Mouse (Mus musculus) megakaryocyte, adult 5-6 weeks (primary cell): ENCODE results near the gene Hdhd5. TPM values are rescaled to one million over a fixed set of nuclear protein-coding genes. Genes with fewer than 3 reads are reported as not detected.
A peak's percentile ranks its signal among the peaks of the same experiment; 100 is the strongest.

Source experiments
- ATAC-seq: 2 replicates; pipeline ENCODE4 v1.8.0; 2016; ENCODE audit warnings: mild to moderate bottlenecking, inconsistent platforms; ENCODE audit not compliant: poor library complexity, severe bottlenecking
- total RNA-seq, 2 experiments: library from RNA; stranded (forward) in 1 of 2; stranded (reverse) in 1 of 2; fragments of 153-499, 151-499 nt in 1 of 2; fragments of 221-1000, 200-1000 nt in 1 of 2; gene quantifications; 2 replicates each; pipeline versions ENCODE4 v1.2.3 to v1.2.4; 2015 to 2017

The Hdhd5 gene
- total RNA-seq, 2 experiments from 2014 or later, result 6.6 to 9.4 TPM

- no peak for ATAC-seq
Observed at GRCm38 (mm10) chr6:120536337-120536736, 5.2 kb upstream of the Hdhd5 start.

GRCm38 (mm10) chr6:120532594-120532993 lies 1.5 kb upstream of the Hdhd5 start:
- no peak for ATAC-seq

GRCm38 (mm10) chr6:120529123-120529522 lies 2.0 kb downstream of the Hdhd5 start:
- ATAC-seq, result no peak

GRCm38 (mm10) chr6:120524796-120525195 lies 6.3 kb downstream of the Hdhd5 start:
- ATAC-seq, result no peak

- no peak for ATAC-seq
Observed at GRCm38 (mm10) chr6:120519647-120520046, 11.5 kb downstream of the Hdhd5 start.

GRCm38 (mm10) chr6:120517311-120517710 lies 13.8 kb downstream of the Hdhd5 start:
- no peak for ATAC-seq

GRCm38 (mm10) chr6:120516879-120517278 lies 14.2 kb downstream of the Hdhd5 start:
- no peak for ATAC-seq

- peak; percentile 40; the same call in 1 of the 2 replicates for ATAC-seq
Observed at GRCm38 (mm10) chr6:120516422-120516821, 14.7 kb downstream of the Hdhd5 start.

- ATAC-seq, result no peak
Observed at GRCm38 (mm10) chr6:120511212-120511611, 19.9 kb downstream of the Hdhd5 start.

GRCm38 (mm10) chr6:120510425-120510824 lies 20.7 kb downstream of the Hdhd5 start:
- ATAC-seq, result no peak

- no peak for ATAC-seq
Observed at GRCm38 (mm10) chr6:120509975-120510374, 21.1 kb downstream of the Hdhd5 start.

GRCm38 (mm10) chr6:120508645-120509044 lies 22.5 kb downstream of the Hdhd5 start:
- ATAC-seq, result no peak

GRCm38 (mm10) chr6:120505531-120505930 lies 25.6 kb downstream of the Hdhd5 start:
- no peak for ATAC-seq

- no peak for ATAC-seq
Observed at GRCm38 (mm10) chr6:120504051-120504450, 27.1 kb downstream of the Hdhd5 start.

- no peak for ATAC-seq
Observed at GRCm38 (mm10) chr6:120496544-120496943, 34.6 kb downstream of the Hdhd5 start.

GRCm38 (mm10) chr6:120493374-120494181 lies 37.5 kb downstream of the Hdhd5 start, which contains the start of gene Tmem121b:
Gene Tmem121b (minus strand): TSS chr6:120493807.
- 0 out of 2 replicates have a peak, but pooled peaks have one; percentile 9 for ATAC-seq

- ATAC-seq, result no peak; the same call in none of the 2 replicates
Observed at GRCm38 (mm10) chr6:120492499-120493373, 38.4 kb downstream of the Hdhd5 start.

- ATAC-seq, result peak; percentile 25; the same call in 1 of the 2 replicates
Observed at GRCm38 (mm10) chr6:120491862-120492498, 39.1 kb downstream of the Hdhd5 start.

GRCm38 (mm10) chr6:120491064-120491463 lies 40.1 kb downstream of the Hdhd5 start:
- no peak for ATAC-seq

- no peak for ATAC-seq
Observed at GRCm38 (mm10) chr6:120489461-120489860, 41.7 kb downstream of the Hdhd5 start.

- no peak for ATAC-seq
Observed at GRCm38 (mm10) chr6:120488647-120489046, 42.5 kb downstream of the Hdhd5 start.
